Mouse (Mus musculus) kidney, embryonic 15.5 days (tissue): ENCODE measurements around the gene Tmcc2. TPM values are rescaled to one million over a fixed set of nuclear protein-coding genes. Genes with fewer than 3 reads are reported as not detected.
A peak's percentile ranks its signal among the peaks of the same experiment; 100 is the strongest.

Experiments used
- ATAC-seq: fragments of 200-750 bp; cut with Nextera tagmentation; replicated peaks from 2 replicates; pipeline ENCODE4 v1.8.0; 2017; ENCODE audit warnings: moderate TSS enrichment; ENCODE audit not compliant: low FRiP score
- H3K27ac ChIP-seq: fragments of 300-500 bp; sonication (generic); 2 replicates; pipeline ENCODE4 v1.5.1; 2015; ENCODE audit warnings: mild to moderate bottlenecking, inconsistent platforms
- H3K27me3 ChIP-seq: fragments of 300-500 bp; sonication (generic); 2 replicates; pipeline ENCODE4 v1.6.1; 2015; ENCODE audit warnings: inconsistent platforms
- H3K36me3 ChIP-seq: fragments of 300-500 bp; sonication (generic); 2 replicates; pipeline ENCODE4 v1.6.1; 2015; ENCODE audit warnings: inconsistent platforms
- H3K4me1 ChIP-seq: fragments of 300-500 bp; sonication (generic); 2 replicates; pipeline ENCODE4 v1.6.1; 2015; ENCODE audit warnings: inconsistent platforms
- H3K4me2 ChIP-seq: fragments of 300-500 bp; sonication (generic); 2 replicates; pipeline ENCODE4 v1.6.1; 2015; ENCODE audit warnings: moderate library complexity, mild to moderate bottlenecking, inconsistent platforms
- H3K4me3 ChIP-seq: fragments of 300-500 bp; sonication (generic); replicated peaks from 2 replicates; pipeline ENCODE4 v1.5.1; 2015; ENCODE audit warnings: mild to moderate bottlenecking, inconsistent platforms
- H3K9ac ChIP-seq: fragments of 300-500 bp; sonication (generic); 2 replicates; pipeline ENCODE4 v1.6.1; 2015; ENCODE audit warnings: mild to moderate bottlenecking, inconsistent platforms
- H3K9me3 ChIP-seq: fragments of 300-500 bp; sonication (generic); replicated peaks from 2 replicates; pipeline ENCODE4 v1.6.1; 2016; ENCODE audit warnings: inconsistent platforms
- WGBS: fragments of 180-500 bp; shearing (Covaris S2); methylation state at CpG from one replicate; pipeline ENCODE4 v1.1.7; 2015; ENCODE audit warnings: mixed read lengths; 5-methylcytosine and 5-hydroxymethylcytosine counted together
- polyA plus RNA-seq: library from polyadenylated mRNA; unstranded; fragments of >200 nt; fragmentation: Nextera tagmentation; extraction: Ambion mirVana; gene quantifications from 2 replicates; pipeline ENCODE4 v1.2.1, GENCODE M21; 2015

The Tmcc2 gene
- polyA plus RNA-seq, 1 experiment from 2014 or later = 15.5 TPM

DNA sequence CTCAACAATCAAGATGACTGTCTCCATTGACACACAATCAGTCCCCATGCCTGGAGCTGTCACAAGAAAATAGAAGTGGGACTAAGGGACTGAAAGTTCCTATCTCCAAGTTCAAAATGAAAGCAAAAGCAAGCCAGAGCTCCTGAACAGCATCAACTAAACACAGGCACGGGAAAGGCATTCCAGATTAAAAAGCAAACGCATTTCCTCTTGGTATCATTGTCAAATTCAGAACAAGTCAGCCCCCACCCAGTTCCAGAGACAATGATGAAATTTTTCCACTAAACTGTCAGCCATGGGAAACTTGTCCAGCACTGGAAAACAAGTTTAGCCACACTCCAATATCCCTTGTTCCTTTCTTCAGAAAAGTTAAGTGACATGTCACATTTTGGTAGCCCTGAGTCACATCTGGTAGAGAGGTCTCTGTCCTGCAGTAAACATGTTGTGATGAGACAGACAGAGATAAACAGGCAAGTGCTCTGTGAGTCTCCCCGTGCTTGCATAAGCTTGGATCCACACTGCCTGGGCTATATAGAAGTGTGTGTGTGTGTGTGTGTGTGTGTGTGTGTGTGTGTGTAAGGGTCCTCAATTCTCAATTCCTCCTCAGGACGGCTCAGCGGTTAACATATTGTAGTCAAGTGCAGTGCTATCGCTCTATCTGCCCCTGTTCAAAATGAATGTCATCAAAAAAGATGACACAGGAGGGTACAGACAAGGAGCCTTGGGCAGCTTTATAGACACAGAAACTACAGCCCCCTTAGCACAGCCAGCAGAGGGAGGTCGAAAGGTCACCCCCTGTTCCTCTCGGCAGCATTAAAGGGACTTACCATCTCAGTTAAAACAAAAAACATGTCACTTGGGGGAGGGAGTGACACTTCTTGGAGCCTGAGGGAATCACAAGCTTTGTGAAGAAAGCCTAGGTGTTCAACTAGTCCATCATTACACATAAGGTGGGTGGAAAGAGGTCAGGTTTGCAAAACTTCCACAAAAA is 2.0 kb downstream of the Tmcc2 start:
- Histone ChIP-seq H3K27ac (peak overlapping the region; percentile 58; the same call in 1 of the 2 replicates), H3K4me3 (peak overlapping the region; percentile 80; the same call in 1 of the 2 replicates)
- no peak for ATAC-seq

DNA sequence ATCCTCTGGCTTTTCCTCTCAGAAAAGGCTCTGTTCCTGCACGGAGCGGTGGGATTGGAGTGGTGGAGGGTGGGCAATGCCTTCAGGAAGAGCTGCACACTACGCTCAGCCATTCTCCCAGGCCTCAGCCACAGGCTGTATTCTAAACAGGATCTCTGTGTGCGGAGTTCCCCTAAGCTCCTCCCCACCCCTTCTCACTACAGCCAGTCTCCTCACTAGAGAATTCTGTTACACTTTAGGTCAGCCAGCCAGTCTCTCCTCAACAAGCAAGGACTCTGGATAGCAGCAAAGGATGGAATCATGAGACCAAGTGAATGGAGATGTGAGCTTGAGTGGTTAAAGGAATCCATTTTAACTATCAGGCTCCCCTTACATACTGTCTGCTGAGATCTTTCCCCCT is 3.1 kb downstream of the Tmcc2 start:
- H3K36me3 ChIP-seq = no peaks in the 10 kb centered on the region
- no peak for ATAC-seq
- no peaks in the 10 kb centered on the region for H3K9me3 ChIP-seq
- H3K4me1 ChIP-seq = peaks cover 60% of the 10 kb centered on the region
- no peak overlapping the region for H3K4me2 ChIP-seq
- H3K4me3 ChIP-seq = no peak overlapping the region
- no peaks in the 10 kb centered on the region for H3K27me3 ChIP-seq
- no peak overlapping the region for H3K9ac ChIP-seq
- 41% methylated on average over 4 of the region's 4 CpGs for WGBS
- H3K27ac ChIP-seq = peak overlapping the region; percentile 58

More for the DNA sequence above, 2.0 kb downstream of the Tmcc2 start:
- no peaks in the 10 kb centered on the region for H3K9me3 ChIP-seq
- peak overlapping the region; percentile 84 for H3K4me2 ChIP-seq
- H3K27me3 ChIP-seq = no peaks in the 10 kb centered on the region
- no peaks in the 10 kb centered on the region for H3K36me3 ChIP-seq
- peaks cover 60% of the 10 kb centered on the region for H3K4me1 ChIP-seq
- no peak overlapping the region for H3K9ac ChIP-seq
- 60% methylated on average over 8 of the region's 8 CpGs for WGBS

DNA sequence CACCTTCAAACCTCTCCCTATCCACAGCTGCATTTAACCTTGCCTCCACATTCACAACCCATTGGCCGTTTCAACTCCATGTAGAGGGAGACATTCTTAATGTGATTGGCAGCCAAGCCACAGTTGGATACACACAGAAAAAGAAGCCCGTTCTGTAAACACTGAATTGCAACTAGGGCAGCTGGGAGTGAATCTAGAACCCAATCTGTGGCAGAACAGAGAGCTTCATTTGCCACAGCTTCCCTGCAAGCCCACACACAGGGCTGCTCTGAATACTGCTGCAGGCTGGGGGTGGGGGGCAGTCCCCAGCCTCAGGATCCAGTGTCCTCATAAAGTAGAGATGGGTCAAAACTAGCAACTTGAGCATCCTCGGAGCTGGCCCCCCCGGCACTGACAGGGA is 4.8 kb downstream of the Tmcc2 start:
- Histone ChIP-seq H3K4me1 (peaks cover 64% of the 10 kb centered on the region), H3K36me3 (no peaks in the 10 kb centered on the region), H3K9me3 (no peaks in the 10 kb centered on the region), H3K9ac (no peak overlapping the region), H3K4me2 (no peak overlapping the region), H3K27me3 (no peaks in the 10 kb centered on the region), H3K4me3 (no peak overlapping the region), H3K27ac (no peak overlapping the region)
- ATAC-seq = no peak
- WGBS = 66% methylated on average over 4 of the region's 4 CpGs

DNA sequence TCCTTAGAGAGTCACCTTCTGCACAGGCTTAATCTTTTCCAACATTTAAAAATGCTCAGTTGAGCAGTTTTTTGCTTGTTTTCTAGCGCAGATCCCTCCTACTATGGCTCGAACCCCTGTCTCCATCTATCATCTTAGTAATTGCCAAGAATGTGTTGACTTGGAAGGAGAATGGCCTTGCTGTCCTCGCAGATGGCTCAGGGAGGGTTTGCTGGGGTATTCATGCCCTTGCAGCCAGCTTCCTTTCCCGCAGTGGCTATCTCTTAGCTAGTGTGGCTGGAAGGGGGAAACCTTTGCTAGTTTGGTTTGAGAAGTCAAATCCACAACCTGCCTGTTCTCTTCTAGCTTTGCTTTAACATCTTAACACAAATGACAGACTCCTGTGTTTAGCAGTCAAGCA is 5.4 kb downstream of the Tmcc2 start:
- Histone ChIP-seq H3K36me3 (0 out of 2 replicates have a peak, but pooled peaks cover 4% of the 10 kb centered on the region), H3K9ac (no peak overlapping the region), H3K4me2 (no peak overlapping the region), H3K4me3 (no peak overlapping the region), H3K4me1 (peaks cover 65% of the 10 kb centered on the region), H3K9me3 (no peaks in the 10 kb centered on the region), H3K27me3 (no peaks in the 10 kb centered on the region), H3K27ac (no peak overlapping the region)
- ATAC-seq = no peak
- WGBS = 63% methylated on average over 4 of the region's 4 CpGs

DNA sequence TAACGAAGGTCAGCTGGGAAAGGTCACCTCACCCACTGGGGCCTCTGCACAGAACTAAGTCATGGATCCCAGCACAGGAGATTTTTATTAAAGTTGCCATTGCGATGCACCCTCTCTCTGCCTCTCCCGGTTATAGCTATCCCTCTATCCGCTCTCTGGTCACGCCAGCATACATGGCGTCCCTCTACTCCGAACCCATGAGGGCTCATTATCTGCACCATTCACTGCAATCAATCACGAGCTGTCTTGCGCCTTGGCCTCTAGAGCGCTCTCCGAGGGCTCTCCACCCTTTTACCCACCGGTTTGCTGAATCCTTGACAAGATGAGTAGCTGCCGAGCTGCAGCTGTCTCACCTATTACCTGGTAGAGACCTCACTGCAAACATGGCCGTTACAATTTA is 5.8 kb downstream of the Tmcc2 start:
- Histone ChIP-seq H3K4me1 (peaks cover 61% of the 10 kb centered on the region), H3K27me3 (no peaks in the 10 kb centered on the region), H3K4me3 (no peak overlapping the region), H3K27ac (no peak overlapping the region), H3K36me3 (peaks cover 7% of the 10 kb centered on the region; the same call in 1 of the 2 replicates), H3K9ac (no peak overlapping the region), H3K9me3 (no peaks in the 10 kb centered on the region), H3K4me2 (no peak overlapping the region)
- WGBS = 55% methylated on average over 14 of the region's 14 CpGs
- no peak for ATAC-seq

DNA sequence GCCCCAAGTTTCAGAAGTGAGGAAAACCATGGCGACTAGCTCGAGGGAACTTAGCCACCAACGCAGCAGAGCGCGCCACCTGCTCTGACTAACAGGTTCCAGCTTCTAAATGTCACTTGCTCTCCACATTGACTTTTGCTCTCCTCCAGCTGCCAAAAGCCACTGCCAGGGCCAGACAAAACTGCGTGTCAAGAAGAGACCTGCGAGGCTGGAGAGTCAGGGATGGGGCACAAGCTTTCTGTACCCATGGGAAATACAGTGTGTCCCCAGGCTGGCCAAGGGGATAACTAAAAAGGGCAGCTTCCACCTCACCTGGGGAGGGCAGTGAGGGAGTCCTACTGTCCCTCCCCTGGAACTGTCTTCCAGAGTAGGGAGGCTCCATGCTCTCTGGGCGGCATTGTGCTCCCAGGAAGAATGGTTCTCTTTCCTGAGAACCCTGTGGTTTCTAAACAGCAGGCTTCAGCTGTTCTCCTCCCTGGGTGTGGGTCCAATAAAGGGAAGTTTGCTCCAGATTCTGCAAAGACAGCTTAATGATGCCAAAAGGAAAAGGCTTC is 7.0 kb downstream of the Tmcc2 start:
- no peak for ATAC-seq
- no peak overlapping the region for H3K9ac ChIP-seq
- H3K36me3 ChIP-seq = peaks cover 19% of the 10 kb centered on the region
- no peak overlapping the region for H3K27ac ChIP-seq
- H3K4me1 ChIP-seq = peaks cover 49% of the 10 kb centered on the region
- WGBS = 89% methylated on average over 8 of the region's 8 CpGs
- no peak overlapping the region for H3K4me2 ChIP-seq
- no peaks in the 10 kb centered on the region for H3K9me3 ChIP-seq
- H3K27me3 ChIP-seq = no peaks in the 10 kb centered on the region
- no peak overlapping the region for H3K4me3 ChIP-seq

DNA sequence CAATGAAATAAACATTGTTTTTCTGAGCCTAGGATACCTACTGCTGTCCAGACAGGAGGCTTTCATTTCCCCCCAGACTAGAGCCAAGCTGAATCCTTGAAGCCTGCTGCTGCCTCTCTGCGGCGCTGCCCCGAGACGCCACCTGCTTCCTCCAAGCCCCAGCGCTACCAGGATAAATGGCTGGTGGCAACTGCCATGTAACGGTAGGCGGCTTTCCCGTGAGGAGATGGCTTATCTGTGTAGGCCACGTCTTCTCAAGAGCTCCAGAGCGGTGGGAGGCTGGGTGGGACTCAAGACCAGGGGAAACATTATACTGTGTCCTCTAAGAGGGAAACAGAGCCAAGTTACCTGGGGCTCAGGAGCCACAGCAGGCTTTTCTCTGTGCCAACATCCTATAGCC is 9.2 kb downstream of the Tmcc2 start:
- H3K27ac ChIP-seq = no peak overlapping the region
- no peak overlapping the region for H3K9ac ChIP-seq
- no peak overlapping the region for H3K4me3 ChIP-seq
- no peak for ATAC-seq
- no peak overlapping the region for H3K4me2 ChIP-seq
- H3K36me3 ChIP-seq = peaks cover 30% of the 10 kb centered on the region
- no peaks in the 10 kb centered on the region for H3K27me3 ChIP-seq
- H3K9me3 ChIP-seq = no peaks in the 10 kb centered on the region
- H3K4me1 ChIP-seq = peaks cover 42% of the 10 kb centered on the region
- WGBS = 68% methylated on average over 10 of the region's 10 CpGs

DNA sequence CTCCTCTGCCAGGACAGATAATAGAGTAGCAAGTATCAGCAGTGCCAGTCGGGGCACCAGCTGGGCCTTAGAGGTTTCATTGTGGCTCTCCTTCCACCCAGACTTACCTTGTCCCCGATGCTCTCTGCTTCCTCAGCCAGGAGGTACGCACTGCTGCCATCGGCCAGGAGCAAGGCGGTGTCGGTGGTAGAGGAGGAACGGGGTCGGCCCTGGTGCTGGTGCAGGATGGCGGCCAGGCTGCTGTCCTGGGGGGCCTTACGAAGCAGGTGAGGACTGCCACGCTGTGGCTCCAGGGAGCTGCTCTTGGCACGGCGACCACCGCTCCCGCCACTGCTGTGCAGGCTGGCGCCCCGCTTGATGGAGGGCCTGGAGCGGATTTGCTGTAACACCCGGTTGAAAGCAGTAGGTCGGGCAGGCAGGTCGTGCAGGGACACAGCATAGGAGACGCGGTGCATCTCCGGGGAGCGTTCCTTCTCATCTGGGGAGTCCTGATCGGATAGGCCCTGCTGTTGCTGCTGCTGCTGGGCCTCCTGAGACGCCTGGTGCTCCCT is 10.5 kb downstream of the Tmcc2 start:
- Histone ChIP-seq H3K9me3 (no peaks in the 10 kb centered on the region), H3K36me3 (peaks cover 30% of the 10 kb centered on the region), H3K27ac (no peak overlapping the region), H3K27me3 (no peaks in the 10 kb centered on the region), H3K4me2 (no peak overlapping the region), H3K4me3 (no peak overlapping the region), H3K4me1 (peaks cover 42% of the 10 kb centered on the region), H3K9ac (no peak overlapping the region)
- 85% methylated on average over 27 of the region's 27 CpGs for WGBS
- ATAC-seq = 0 out of 2 replicates have a peak, but pooled peaks have one; percentile 5

DNA sequence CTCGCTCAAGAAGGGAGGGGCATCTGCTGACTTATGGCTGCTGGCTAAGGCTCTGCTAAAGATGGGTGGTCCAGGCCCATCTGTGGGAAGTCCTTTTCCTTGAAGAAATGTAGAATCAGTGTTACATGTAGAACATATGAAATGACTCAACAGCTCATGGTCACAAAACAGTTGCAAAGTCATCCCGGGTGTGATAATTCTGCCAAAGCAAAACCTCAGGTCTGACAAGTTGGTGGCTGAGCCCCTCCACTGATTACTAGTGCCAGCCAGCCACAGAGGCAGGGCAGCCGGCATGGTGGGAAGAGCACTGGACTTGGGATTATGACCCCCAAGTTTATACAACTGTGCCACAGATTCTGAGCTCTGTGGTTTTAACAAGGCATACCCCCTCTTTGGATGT is 13.3 kb downstream of the Tmcc2 start:
- WGBS = 82% methylated on average over 3 of the region's 3 CpGs
- H3K4me3 ChIP-seq = no peak overlapping the region
- no peaks in the 10 kb centered on the region for H3K9me3 ChIP-seq
- H3K27ac ChIP-seq = no peak overlapping the region
- no peak for ATAC-seq
- peaks cover 54% of the 10 kb centered on the region for H3K4me1 ChIP-seq
- no peaks in the 10 kb centered on the region for H3K27me3 ChIP-seq
- no peak overlapping the region for H3K4me2 ChIP-seq
- H3K36me3 ChIP-seq = peaks cover 34% of the 10 kb centered on the region
- no peak overlapping the region for H3K9ac ChIP-seq

DNA sequence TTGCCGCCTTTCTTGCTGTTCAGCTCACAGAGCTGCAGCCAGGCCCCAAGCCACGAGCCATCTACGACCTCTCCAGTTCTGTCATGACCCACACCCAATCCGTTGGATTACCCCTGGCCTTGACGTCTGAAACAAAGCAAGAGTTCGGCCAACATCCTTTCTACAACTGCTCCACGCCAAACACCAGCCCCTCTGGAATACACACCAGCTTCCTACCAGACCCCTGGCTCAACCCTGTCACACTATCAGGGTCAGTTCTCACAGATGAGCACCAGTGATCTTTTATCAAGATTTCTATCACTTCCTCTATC is 14.1 kb downstream of the Tmcc2 start:
- ATAC-seq = no peak
- Histone ChIP-seq H3K27ac (peak overlapping the region; percentile 48; the same call in 1 of the 2 replicates), H3K27me3 (no peaks in the 10 kb centered on the region), H3K9me3 (no peaks in the 10 kb centered on the region), H3K36me3 (peaks cover 35% of the 10 kb centered on the region), H3K4me3 (no peak overlapping the region), H3K9ac (0 out of 2 replicates have a peak overlapping the region, but pooled peaks have one; percentile 11), H3K4me1 (peaks cover 60% of the 10 kb centered on the region), H3K4me2 (no peak overlapping the region)
- 52% methylated on average over 7 of the region's 7 CpGs for WGBS

DNA sequence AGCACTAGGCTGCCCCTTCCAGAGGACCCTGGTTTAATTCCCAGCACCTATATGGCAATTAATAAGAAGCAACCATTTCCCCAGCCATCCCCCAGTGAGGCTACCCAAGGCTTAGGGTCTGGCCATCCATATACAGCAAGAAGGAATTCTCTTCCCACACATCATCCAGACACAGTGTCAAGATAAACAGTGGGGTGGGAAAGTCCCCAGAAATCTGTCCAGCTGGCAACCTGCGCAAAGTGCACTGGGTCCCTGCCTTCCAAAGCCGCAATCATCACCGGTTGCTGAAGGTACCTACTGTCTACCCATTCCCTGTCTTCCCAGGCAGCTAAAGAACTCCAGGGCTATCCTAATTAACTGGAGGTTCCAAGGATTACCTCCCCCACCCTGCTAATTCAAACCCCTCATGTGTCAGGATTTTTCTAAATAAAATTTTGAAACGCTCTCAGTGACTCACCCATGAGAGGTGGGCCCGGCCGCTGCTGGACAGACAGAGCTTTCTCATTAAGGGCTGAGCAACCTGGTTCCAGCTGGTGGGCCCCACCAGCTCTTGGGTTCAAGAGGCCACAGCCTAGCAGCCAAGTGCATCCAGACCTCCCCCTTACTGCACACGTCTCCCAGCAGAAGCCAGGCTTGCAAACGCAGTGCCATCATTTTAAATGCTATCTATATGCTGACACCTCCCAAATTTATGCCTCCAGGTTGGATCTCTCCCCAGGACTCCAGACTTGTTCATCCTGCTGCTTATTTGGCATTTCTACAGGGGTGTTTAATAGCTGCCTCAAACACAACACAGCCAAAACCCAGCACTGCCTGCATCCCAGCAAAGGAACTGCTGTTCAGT is 14.6 kb downstream of the Tmcc2 start:
- H3K27me3 ChIP-seq = no peaks in the 10 kb centered on the region
- no peak overlapping the region for H3K4me2 ChIP-seq
- H3K9ac ChIP-seq = 0 out of 2 replicates have a peak overlapping the region, but pooled peaks have one; percentile 11
- no peak overlapping the region for H3K4me3 ChIP-seq
- WGBS = 47% methylated on average over 8 of the region's 8 CpGs
- 0 out of 2 replicates have a peak, but pooled peaks have one; percentile 19 for ATAC-seq
- H3K4me1 ChIP-seq = peaks cover 61% of the 10 kb centered on the region
- no peaks in the 10 kb centered on the region for H3K9me3 ChIP-seq
- peaks cover 35% of the 10 kb centered on the region for H3K36me3 ChIP-seq
- H3K27ac ChIP-seq = peak overlapping the region; percentile 48; the same call in 1 of the 2 replicates
